Mouse (Mus musculus) cortical plate, adult 2 months (tissue): Measurements from ENCODE around the gene Il17rc. TPM values are rescaled to one million over a fixed set of nuclear protein-coding genes. Genes with fewer than 3 reads are reported as not detected.

Experiments used
- H3K27ac ChIP-seq: fragments of 200-500 bp; 2 replicates; pipeline ENCODE4 v1.5.1; 2012; ENCODE audit warnings: low read length, control low read depth, inconsistent platforms; ENCODE audit not compliant: insufficient read depth
- H3K4me1 ChIP-seq: fragments of 200-500 bp; 2 replicates; pipeline ENCODE4 v1.6.1; 2011; ENCODE audit warnings: low read length; ENCODE audit not compliant: control insufficient read depth, insufficient read depth
- H3K4me3 ChIP-seq: fragments of 200-500 bp; 2 replicates; pipeline ENCODE4 v1.5.1; 2011; ENCODE audit warnings: mild to moderate bottlenecking, low read length, control low read depth; ENCODE audit not compliant: insufficient read depth
- CTCF ChIP-seq: fragments of 200-500 bp; IDR thresholded peaks from 2 replicates; pipeline ENCODE4 v1.5.1; 2011; ENCODE audit warnings: mild to moderate bottlenecking, control low read depth, low read length; ENCODE audit not compliant: insufficient read depth; ENCODE audit errors: extremely low read depth
- POLR2A ChIP-seq: fragments of 200-500 bp; IDR thresholded peaks from 2 replicates; pipeline ENCODE4 v1.6.1; 2011; ENCODE audit warnings: mild to moderate bottlenecking, low read length, control low read depth; ENCODE audit not compliant: insufficient read depth; ENCODE audit errors: extremely low read depth
- polyA plus RNA-seq: library from polyadenylated mRNA; depleted of rRNA; stranded (reverse); fragments of >200 nt; gene quantifications from 2 replicates; pipeline ENCODE4 v1.2.3, GENCODE M21; 2012; rRNA removed

Il17rc gene
- polyA plus RNA-seq, 1 experiment = 6.9 TPM

DNA sequence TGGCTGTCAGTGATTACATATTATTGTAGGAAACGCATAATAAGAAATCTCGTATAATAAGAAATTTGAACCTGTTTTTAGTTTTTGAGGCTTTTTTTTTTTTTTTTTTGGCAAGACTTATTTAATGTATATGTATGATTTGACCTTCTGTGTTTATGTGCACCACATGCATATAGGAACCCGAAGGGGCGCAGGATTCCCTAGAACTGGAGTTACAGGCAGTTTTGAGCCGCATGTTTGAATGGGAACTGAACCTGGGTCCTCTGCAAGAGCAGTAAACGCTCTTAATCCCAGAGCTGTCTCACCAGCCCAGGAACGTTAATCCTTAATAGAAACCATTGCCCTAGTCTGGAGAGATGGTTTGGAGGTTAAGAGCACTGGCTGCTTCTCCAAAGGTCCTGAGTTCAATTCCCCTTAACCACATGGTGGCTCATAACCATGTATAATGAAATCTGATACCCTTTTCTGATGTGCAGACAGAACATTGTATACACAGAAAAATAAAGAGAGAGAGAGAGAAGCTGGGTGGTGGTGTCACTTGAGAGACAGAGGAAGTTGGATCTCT lies 60.7 kb downstream of the Il17rc start:
- Histone ChIP-seq H3K27ac (no peak overlapping the region), H3K4me1 (peaks cover 1% of the 10 kb centered on the region; the same call in 1 of the 2 replicates), H3K4me3 (peak overlapping the region; percentile 99)
- TF ChIP-seq POLR2A = no peak
- no peak for TF ChIP-seq CTCF

Other genes with a start within 250 kb of the Il17rc start
- 22.0 and 23.2 TPM in 2 replicates for gene Mtmr14, start 233.6 kb upstream of the Il17rc start, polyA plus RNA-seq
- 136 and 163 TPM in 2 replicates for gene Cpne9, start 189.1 kb upstream of the Il17rc start, polyA plus RNA-seq
- gene Brpf1, start 164.3 kb upstream of the Il17rc start, polyA plus RNA-seq = 24.2 and 26.6 TPM in 2 replicates
- 13.7 and 14.3 TPM in 2 replicates for gene Ogg1, start 144.5 kb upstream of the Il17rc start, polyA plus RNA-seq
- gene Camk1, start 127.4 kb upstream of the Il17rc start, polyA plus RNA-seq = 119 and 123 TPM in 2 replicates
- 57.1 and 57.3 TPM in 2 replicates for gene Tada3, start 93.5 kb upstream of the Il17rc start, polyA plus RNA-seq
- 156 and 177 TPM in 2 replicates for gene Arpc4, start 93.3 kb upstream of the Il17rc start, polyA plus RNA-seq
- gene Ttll3, start 82.2 kb upstream of the Il17rc start, polyA plus RNA-seq = 22.4 and 26.0 TPM in 2 replicates
- 37.0 and 38.6 TPM in 2 replicates for gene Rpusd3, start 52.1 kb upstream of the Il17rc start, polyA plus RNA-seq
- not detected in 2 replicates for gene Cidec, start 35.7 kb upstream of the Il17rc start, polyA plus RNA-seq
- gene Jagn1, start 28.9 kb upstream of the Il17rc start, polyA plus RNA-seq = 51.8 and 54.0 TPM in 2 replicates
- 0.42 and 0.75 TPM in 2 replicates for gene Il17re, start 12.9 kb upstream of the Il17rc start, polyA plus RNA-seq
- 60.2 and 62.8 TPM in 2 replicates for gene Creld1, start 11.9 kb downstream of the Il17rc start, polyA plus RNA-seq
- gene Prrt3, start 30.5 kb downstream of the Il17rc start, polyA plus RNA-seq = 46.2 and 46.3 TPM in 2 replicates
- gene Emc3, start 60.2 kb downstream of the Il17rc start, polyA plus RNA-seq = 90.0 and 95.2 TPM in 2 replicates
- 4.2 and 4.3 TPM in 2 replicates for gene Fancd2, start 60.3 kb downstream of the Il17rc start, polyA plus RNA-seq
- gene Fancd2os, start 129.3 kb downstream of the Il17rc start, polyA plus RNA-seq = 0.19 and 0.21 TPM in 2 replicates
- gene Brk1, start 133.3 kb downstream of the Il17rc start, polyA plus RNA-seq = 425 and 442 TPM in 2 replicates
- 55.1 and 67.8 TPM in 2 replicates for gene Vhl, start 152.5 kb downstream of the Il17rc start, polyA plus RNA-seq
- 23.7 and 24.7 TPM in 2 replicates for gene Irak2, start 167.0 kb downstream of the Il17rc start, polyA plus RNA-seq
- gene Tatdn2, start 225.6 kb downstream of the Il17rc start, polyA plus RNA-seq = 28.4 and 28.8 TPM in 2 replicates
- 0.15 and 0.40 TPM in 2 replicates for gene Ghrl, start 248.5 kb downstream of the Il17rc start, polyA plus RNA-seq